Mouse (Mus musculus) adrenal gland, adult (tissue): Measurements from ENCODE around the gene 1700042G07Rik.

Source experiments
- DNase-seq, 2 experiments: peaks; one replicate each; pipeline ENCODE4 v3.0.0; 2022 to 2023; ENCODE audit warnings: low spot score in 1 of 2; ENCODE audit not compliant: inconsistent age in 2 of 2

1700042G07Rik gene

GRCm38 (mm10) chr4:116160769-116161168 is 12.4 kb upstream of the 1700042G07Rik start:
- DNase-seq = no peak

GRCm38 (mm10) chr4:116162142-116162541 is 11.0 kb upstream of the 1700042G07Rik start:
- DNase-seq = no peak

- no peak for DNase-seq
Measured at GRCm38 (mm10) chr4:116164759-116165554, 8.2 kb upstream of the 1700042G07Rik start.

GRCm38 (mm10) chr4:116165708-116166407 is 7.3 kb upstream of the 1700042G07Rik start:
- DNase-seq = no peak

- no peak for DNase-seq
Measured at GRCm38 (mm10) chr4:116167404-116167803, 5.8 kb upstream of the 1700042G07Rik start, which contains the start of gene Tspan1. Tspan1 (minus strand) TSS chr4:116167601.

DNA sequence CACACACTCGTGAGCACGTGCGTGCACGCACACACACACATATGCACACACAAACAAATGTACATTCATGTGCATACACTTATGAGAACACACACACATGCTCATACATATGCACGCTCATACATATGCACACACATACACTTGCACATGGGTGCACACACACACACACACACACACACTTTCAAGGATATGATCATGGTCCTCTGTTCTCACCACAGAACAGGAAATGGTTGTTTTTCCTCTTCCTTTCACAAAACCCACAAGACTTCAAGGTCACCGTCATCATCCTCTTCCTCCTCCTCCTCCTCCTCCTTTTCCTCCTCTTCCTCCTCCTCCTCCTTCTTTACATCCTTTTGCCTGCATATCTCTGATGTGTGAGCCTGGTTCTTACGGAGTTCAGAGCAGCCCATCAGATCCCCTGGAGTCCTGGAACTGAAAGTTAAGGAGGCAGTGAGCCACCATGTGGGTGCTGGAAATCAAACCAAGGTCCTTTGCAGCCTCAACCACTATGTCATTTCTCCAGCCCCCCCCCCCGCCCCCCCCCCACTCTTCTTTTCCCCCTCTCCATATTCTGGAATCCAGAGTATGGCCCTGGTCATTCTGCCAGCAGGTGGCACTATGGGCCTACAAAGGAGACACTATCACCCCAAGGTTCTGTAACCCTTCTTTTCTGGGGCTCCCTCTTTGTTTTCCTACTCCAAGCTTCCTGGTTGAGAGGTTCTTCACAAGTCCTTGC is 4.4 kb upstream of the 1700042G07Rik start:
- peak; percentile 59 to 90 for DNase-seq

DNA sequence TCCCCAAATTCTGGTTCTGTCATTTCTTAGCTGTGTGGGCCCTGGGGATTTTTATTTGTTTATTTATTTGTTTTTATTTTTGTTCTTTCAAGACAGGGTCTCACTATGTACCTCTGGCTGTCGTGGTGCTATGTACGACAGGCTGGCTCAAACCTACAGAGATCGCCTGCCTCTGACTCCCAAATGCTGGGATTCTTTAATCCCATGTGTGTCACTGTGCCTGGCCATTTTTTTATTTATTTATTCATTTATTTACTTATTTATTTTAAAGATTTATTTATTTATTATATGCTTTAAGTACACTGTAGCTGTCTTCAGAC is 3.9 kb upstream of the 1700042G07Rik start:
- DNase-seq = no peak

- no peak for DNase-seq
Measured at GRCm38 (mm10) chr4:116173752-116174151, 580 bp downstream of the 1700042G07Rik start.

GRCm38 (mm10) chr4:116174466-116175116 is 1.4 kb downstream of the 1700042G07Rik start:
- DNase-seq = peak; percentile 52 to 80

GRCm38 (mm10) chr4:116175136-116175535 is 2.0 kb downstream of the 1700042G07Rik start:
- no peak for DNase-seq

GRCm38 (mm10) chr4:116175711-116176542 is 2.8 kb downstream of the 1700042G07Rik start:
- DNase-seq = peak; percentile 20 to 51

DNA sequence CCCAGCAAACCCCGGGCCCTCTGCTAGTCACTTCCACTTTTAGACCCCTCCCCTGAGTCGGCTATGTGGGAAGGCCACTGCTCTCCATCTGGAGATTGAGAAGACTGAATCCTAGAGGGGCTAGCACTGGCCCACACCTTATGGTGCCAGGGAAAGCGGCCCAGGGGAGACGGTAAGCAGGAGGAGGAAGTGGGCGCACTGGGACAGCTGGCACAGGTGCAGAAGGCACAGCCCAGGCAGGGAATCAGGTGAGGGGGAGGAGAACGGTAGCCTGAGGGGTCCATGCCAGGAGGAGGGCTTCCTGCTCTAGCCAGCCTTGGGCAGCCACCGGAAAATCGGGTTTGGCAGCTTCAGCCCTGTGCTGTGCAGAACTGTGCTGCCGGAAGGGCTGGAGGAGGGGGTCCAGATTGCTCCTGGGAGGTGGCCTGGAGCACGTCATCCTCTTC is 3.4 kb downstream of the 1700042G07Rik start:
- DNase-seq = peak; percentile 54 to 71

GRCm38 (mm10) chr4:116177140-116177539 is 4.0 kb downstream of the 1700042G07Rik start:
- peak; percentile 75 to 81 for DNase-seq

DNA sequence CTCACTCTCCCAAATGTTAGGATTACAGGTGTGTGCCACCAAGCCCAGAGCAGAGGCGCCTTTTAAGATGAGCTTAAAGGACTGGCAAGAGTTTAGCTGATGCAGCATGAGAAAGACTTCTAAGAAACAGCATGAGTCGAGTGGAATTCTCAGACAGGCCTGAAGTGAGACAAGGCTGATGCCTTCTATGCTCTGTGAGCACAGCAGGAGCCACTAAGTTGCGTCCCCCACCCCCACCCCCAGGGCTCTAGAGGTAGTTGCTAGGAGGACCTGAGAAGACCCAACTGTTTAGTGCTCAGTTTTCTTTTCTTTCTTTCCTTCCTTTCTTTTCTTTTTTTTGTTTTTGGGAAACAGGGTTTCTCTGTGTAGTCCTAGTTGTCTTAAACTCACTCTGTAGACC is 8.9 kb downstream of the 1700042G07Rik start:
- DNase-seq = no peak

DNA sequence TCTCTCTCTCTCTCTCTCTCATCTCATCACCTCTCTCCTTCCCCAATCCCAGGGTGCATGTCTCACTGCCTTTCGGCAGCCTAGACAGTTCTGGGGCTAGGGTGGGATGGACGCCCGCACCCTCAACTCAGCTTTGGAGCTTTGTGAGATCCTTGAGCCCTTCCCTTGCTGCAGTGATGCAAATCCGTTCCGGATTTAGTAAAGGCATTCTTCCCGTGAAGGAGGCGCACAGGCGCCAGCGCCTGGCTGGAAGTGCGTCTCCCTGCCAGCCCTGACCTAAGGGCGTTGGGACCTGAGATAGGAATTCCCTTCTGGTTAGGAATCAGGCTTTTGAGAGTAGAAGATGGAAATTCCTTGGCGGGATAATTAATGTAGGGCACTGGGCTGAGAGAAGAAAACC is 9.6 kb downstream of the 1700042G07Rik start:
- DNase-seq = peak; percentile 24 to 54

DNA sequence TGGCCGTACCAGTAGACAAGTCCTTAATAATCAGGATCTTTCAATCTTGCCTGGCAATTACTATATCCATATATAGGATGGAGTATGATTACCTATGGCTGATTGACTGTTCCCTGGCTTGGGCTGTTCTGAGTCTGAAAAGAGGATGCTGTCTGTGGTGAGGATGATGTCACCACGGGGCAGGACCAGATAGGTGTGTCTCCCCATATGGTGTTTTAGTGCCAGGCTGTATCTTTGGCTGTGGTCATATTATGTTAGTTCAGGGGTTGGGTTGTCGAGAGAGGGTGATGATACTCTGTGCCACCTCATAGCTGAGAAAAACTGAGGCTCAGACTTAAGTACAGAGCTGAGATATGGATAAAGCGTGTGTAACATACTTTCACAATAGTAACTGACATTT is 11.9 kb downstream of the 1700042G07Rik start:
- no peak for DNase-seq

GRCm38 (mm10) chr4:116192286-116192835 is 19.2 kb downstream of the 1700042G07Rik start:
- DNase-seq = no peak

DNA sequence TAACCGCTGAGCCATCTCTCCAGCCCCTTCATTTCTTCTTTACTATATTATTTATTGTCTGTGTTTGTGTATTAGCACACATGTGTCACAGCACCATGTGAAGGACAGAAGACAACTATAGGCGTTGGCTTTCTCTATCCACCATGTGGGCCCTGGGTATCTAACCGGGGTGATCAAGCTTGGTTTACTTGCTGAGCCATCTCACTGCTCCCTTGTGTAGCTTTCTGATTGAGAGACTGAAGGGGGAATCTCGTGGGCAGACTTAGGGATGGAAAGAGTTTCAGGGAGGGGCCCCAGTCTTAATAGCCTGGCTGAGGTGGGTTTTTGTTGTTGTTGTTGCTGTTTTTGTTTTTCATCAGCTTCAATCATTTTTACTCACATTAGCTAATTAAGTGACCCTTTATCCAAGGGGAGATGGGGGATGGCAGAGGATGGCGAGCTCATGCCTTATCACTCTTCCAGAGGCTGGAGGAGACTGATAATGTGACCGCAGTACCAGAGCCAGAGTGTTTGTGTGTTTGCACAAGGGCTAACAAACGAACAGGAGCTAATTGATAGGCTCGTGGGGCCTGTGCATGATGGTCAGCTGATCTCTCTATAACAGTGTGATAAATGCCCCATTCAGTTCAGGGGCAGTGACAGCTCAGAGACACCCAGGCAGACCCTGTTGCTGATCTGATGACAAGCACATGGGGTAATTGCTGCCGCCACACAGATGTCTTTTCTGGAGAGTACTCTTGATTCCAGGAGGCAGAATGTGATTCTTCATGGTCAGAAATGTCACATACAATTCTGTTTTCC is 20.6 kb downstream of the 1700042G07Rik start:
- DNase-seq = no peak

DNA sequence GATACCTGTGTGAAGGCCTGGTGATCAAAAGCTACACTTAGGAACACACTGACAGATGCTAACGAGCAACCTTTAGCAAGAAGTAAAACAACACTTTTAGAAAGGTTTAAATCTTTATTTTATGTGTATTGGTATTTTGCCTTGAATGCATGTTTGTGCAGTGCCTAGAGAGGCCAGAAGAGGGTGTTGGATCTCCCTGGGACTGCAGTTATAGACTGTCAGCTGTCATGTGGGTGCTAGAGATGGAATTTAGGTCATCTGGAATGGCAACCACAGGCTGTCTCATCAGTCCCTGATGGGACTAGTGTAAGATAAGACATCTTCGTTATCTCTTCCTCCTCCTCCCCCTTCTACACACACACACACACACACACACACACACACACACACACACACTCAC is 25.2 kb downstream of the 1700042G07Rik start:
- DNase-seq = peak in 1 of 2 experiments; percentile 55
